Mouse (Mus musculus) left cerebral cortex, postnatal 25 days (tissue): ENCODE results near the gene Thrap3. TPM values are rescaled to one million over a fixed set of nuclear protein-coding genes. Genes with fewer than 3 reads are reported as not detected.

ENCODE experiments used
- DNase-seq, 2 experiments: peaks; one replicate each; pipeline ENCODE4 v3.0.0; 2022; ENCODE audit warnings: low spot score in 2 of 2, mixed read lengths in 1 of 2
- intact Hi-C: fragments of 180-260 bp; cut with DNase I; formaldehyde crosslinking; loops from one replicate; pipeline ENCODE4 v1.15.1; 2025
- total RNA-seq, 2 experiments: library from RNA; stranded (reverse); gene quantifications; 2 replicates each; pipeline ENCODE4 v1.2.3; 2021

The Thrap3 gene
- total RNA-seq, 2 experiments from 2014 or later: 133 to 147 TPM

DNA sequence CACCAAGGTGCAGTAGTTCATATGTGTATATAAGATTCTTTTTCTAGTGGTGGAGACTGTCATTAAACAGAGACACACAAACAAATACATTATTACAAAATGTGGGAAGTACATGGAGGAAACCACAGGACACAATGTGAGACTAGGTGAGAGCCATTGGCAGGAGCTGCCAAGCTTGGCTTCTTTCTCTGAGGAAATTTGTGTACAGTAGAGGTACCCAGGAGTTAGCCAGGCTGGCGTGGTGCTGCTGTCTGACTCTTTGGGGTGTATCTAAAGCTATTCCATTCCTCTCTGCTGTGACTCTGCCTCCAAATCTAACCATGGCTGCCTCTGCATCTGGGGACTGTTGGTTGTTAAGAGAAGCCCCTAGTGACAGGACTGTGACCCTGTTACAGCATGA, 83.5 kb downstream of the Thrap3 start:
- intact Hi-C loops: loop anchor here (2.0 kb wide), 1 partner anchor 16 kb away; the partner anchor contains the start of gene Stk40
- no peak for DNase-seq

DNA sequence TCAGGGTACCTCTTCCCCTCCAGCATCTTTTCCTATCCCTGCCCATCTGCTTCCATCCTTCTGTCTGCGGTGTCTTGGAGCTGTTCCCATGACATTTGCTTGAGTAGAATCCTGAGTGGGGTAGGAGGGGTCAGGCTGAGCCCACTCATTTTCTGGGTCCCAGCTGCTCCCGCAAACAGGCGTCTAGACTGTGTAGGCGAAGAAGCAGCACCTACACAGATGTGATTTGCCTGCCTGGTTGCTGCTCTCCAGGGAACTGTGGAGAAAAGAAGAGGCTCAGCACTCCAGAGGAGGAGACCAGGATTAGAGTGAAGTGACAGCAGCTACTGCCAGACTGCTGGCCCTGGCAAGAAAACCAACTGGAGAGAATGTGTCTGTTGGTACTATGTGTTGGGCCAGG, 83.9 kb downstream of the Thrap3 start:
- intact Hi-C loops: loop anchor here (2.0 kb wide), 1 partner anchor 16 kb away; the partner anchor contains the start of gene Stk40
- DNase-seq: peak; percentile 78 to 92

DNA sequence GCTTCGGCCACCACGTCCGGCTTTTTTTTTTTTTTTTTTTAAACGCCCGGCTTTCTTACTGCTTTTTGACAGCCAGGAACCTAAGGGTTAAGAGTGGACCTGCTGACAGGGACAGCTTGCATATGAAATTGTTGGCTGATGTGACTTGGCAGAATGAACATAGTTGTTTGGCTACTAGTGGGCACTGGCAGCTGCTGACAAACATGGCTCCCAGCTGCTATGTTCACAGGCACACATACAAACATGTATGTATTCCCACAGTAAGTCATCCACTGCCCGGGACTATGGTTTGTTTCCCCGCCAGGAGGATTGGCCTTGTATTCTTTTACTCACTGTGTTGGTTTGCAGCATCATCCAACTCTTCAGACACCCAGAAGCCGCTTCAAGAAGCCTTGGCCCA, 85.4 kb downstream of the Thrap3 start:
- intact Hi-C loops: no loop called here
- DNase-seq: no peak

GRCm38 (mm10) chr4:126115871-126116521, 86.6 kb downstream of the Thrap3 start:
- intact Hi-C loops: no loop called here
- no peak for DNase-seq

GRCm38 (mm10) chr4:126115411-126115810, 87.1 kb downstream of the Thrap3 start:
- DNase-seq: no peak
- intact Hi-C loops: no loop called here

Other genes with a start within 250 kb of the Thrap3 start
- gene Csf3r, start 178.2 kb downstream of the Thrap3 start, total RNA-seq: 1 to 10 TPM; 4.6 to 4.8 TPM
- gene Mrps15, start 155.8 kb downstream of the Thrap3 start, total RNA-seq: 10 to 100 TPM; 43.0 to 49.4 TPM
- gene Oscp1, start 144.2 kb downstream of the Thrap3 start, total RNA-seq: 10 to 100 TPM; 45.5 to 55.8 TPM
- gene Lsm10, start 106.1 kb downstream of the Thrap3 start, total RNA-seq: 10 to 100 TPM; 13.1 to 14.8 TPM
- gene Stk40, start 98.8 kb downstream of the Thrap3 start, total RNA-seq: 10 to 100 TPM; 33.9 to 35.6 TPM
- gene Eva1b, start 55.0 kb downstream of the Thrap3 start, total RNA-seq: 1 to 10 TPM; 4.1 to 4.4 TPM
- gene Sh3d21, start 39.3 kb downstream of the Thrap3 start, total RNA-seq: under 1 TPM; 0.27 to 0.69 TPM
- 100 to 1,000 TPM; 253 to 255 TPM for gene Map7d1, start 53.6 kb upstream of the Thrap3 start, total RNA-seq
- 10 to 100 TPM; 77.4 to 79.4 TPM for gene Trappc3, start 59.6 kb upstream of the Thrap3 start, total RNA-seq
- 1 to 10 TPM; 1.1 to 1.7 TPM for gene Col8a2, start 84.0 kb upstream of the Thrap3 start, total RNA-seq
- 10 to 100 TPM; 23.9 to 27.0 TPM for gene Adprhl2, start 118.9 kb upstream of the Thrap3 start, total RNA-seq
- gene Tekt2, start 122.9 kb upstream of the Thrap3 start, total RNA-seq: 1 to 10 TPM; 2.1 to 2.5 TPM
- 10 to 100 TPM; 35.9 to 36.0 TPM for gene Ago3, start 226.8 kb upstream of the Thrap3 start, total RNA-seq